In the genomic region with DNA sequence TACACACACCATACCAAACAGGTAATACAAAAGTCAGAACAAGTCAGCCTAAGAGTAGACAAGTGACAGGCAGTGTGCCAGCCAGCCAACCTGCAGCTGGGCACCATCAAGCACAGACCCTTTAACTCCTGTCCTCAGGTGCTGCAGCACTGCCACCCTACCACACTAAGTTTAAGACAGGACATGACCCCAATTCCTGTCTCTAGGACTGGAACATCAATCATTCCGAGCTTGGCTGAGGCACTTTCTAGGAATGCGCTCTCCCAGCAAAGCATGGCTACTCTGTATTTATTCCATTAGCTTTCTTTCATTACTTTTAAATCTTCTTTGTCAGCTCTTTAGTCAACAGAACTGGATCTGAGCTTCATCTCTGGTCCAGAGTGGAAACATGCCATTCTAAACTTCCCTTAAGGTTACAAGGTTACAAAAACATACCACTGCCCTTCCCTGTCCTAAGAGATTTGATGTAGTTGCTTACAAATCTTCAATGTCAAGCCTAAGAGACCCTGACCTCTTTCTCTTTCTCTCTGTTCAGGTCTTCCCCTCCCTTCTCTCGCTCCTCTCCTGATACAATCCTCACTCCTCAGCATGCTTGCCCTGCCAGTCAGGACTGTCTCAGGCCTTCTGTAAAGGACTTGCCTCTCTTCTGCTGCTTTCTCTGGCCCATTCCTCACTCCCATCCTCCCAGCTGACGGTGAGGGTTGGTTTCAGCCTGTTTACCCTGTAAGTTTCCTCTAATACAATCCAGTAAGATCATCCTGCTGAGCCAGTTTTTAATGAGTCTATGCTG, we compare ENCODE assay signal across 16 mouse cellular contexts. TPM values are rescaled to one million over a fixed set of nuclear protein-coding genes. Genes with fewer than 3 reads are reported as not detected.
DNase-seq lines count a peak whose midpoint lies in the region; ATAC-seq and TF ChIP-seq lines count a peak whose summit lies in the region.
"Had no signal": no experiment of that assay in that cellular context is flagged by ENCODE, and none has a peak within 500 bp of the region (broad histone marks: within the 10 kb centered on the region; RNA-seq: fewer than 3 reads in every experiment).

No protein-coding gene starts in this region.

- H3K27ac ChIP-seq in heart, embryonic 12.5 days (ENCODE audit: poor library complexity, severe bottlenecking), result peak overlapping the region; percentile 75
- peak overlapping the region; percentile 28 for H3K27ac ChIP-seq in heart, postnatal 0 days (ENCODE audit: low read depth)
- H3K27ac ChIP-seq: hindbrain, postnatal 0 days; liver, embryonic 14.5 days; midbrain, embryonic 12.5 days had no signal

- no peak for TF ChIP-seq CTCF in heart, postnatal 0 days (IDR thresholded peaks at IDR 0.05; ENCODE audit: low read depth)

- no peak overlapping the region for H3K4me2 ChIP-seq in heart, embryonic 12.5 days
- no peak overlapping the region for H3K4me2 ChIP-seq in heart, postnatal 0 days (ENCODE audit: low read depth, low read length)
- H3K4me2 ChIP-seq: midbrain, embryonic 12.5 days had no signal

- WGBS in heart, embryonic 12.5 days, result 40% methylated on average over 4 of the region's 4 CpGs
- WGBS in heart, postnatal 0 days, result 45% methylated on average over 4 of the region's 4 CpGs

- H3K4me3 ChIP-seq in heart, embryonic 12.5 days, result no peak overlapping the region
- H3K4me3 ChIP-seq in heart, postnatal 0 days (ENCODE audit: low read depth, low read length), result no peak overlapping the region
- H3K4me3 ChIP-seq: midbrain, embryonic 12.5 days had no signal

- peak; percentile 30; the same call in 1 of the 2 replicates for ATAC-seq in heart, embryonic 12.5 days (ENCODE audit: insufficient number of reproducible peaks, low FRiP score)
- peak; percentile 13; the same call in 1 of the 2 replicates for ATAC-seq in heart, postnatal 0 days (ENCODE audit: insufficient read depth, low read depth)
- ATAC-seq: hindbrain, postnatal 0 days had no signal

- no peaks in the 10 kb centered on the region for H3K9me3 ChIP-seq in heart, embryonic 12.5 days (replicated peaks)
- H3K9me3 ChIP-seq in heart, postnatal 0 days (replicated peaks; ENCODE audit: control insufficient read depth, low read length), result no peaks in the 10 kb centered on the region
- H3K9me3 ChIP-seq: midbrain, embryonic 12.5 days had no signal

- no peak for TF ChIP-seq EP300 in heart, postnatal 0 days (IDR thresholded peaks at IDR 0.05; ENCODE audit: low read depth)

- peaks cover 24% of the 10 kb centered on the region for H3K36me3 ChIP-seq in heart, embryonic 12.5 days
- H3K36me3 ChIP-seq in heart, postnatal 0 days (replicated peaks; ENCODE audit: control insufficient read depth, insufficient read depth, low read length), result peaks cover 17% of the 10 kb centered on the region; the same call in 1 of the 2 replicates

- H3K9ac ChIP-seq in heart, embryonic 12.5 days, result peak overlapping the region; percentile 38; the same call in 1 of the 2 replicates
- no peak overlapping the region for H3K9ac ChIP-seq in heart, postnatal 0 days (replicated peaks; ENCODE audit: low read depth, low read length)
- H3K9ac ChIP-seq: liver, embryonic 14.5 days; midbrain, embryonic 12.5 days had no signal

- H3K4me1 ChIP-seq in heart, embryonic 12.5 days (replicated peaks), result peaks cover 11% of the 10 kb centered on the region
- H3K4me1 ChIP-seq in heart, postnatal 0 days (ENCODE audit: control insufficient read depth, insufficient read depth), result peaks cover 9% of the 10 kb centered on the region
- H3K4me1 ChIP-seq: midbrain, embryonic 12.5 days had no signal

- no peaks in the 10 kb centered on the region for H3K27me3 ChIP-seq in heart, embryonic 12.5 days (replicated peaks)
- no peaks in the 10 kb centered on the region for H3K27me3 ChIP-seq in heart, postnatal 0 days (ENCODE audit: control insufficient read depth, insufficient read depth, low read length)
- H3K27me3 ChIP-seq: midbrain, embryonic 12.5 days had no signal

- peak; percentile 32 for DNase-seq in adrenal gland, adult 2 months
- no peak for DNase-seq in adrenal gland, adult 8-10 months
- DNase-seq in heart, postnatal 25 days (ENCODE audit: low spot score), result no peak
- peak; percentile 19 for DNase-seq in NIH3T3 (ENCODE audit: low read depth)
- no peak for DNase-seq in heart, postnatal 0 days (ENCODE audit: low spot score)
- no peak for DNase-seq in frontal cortex, postnatal 25 days (ENCODE audit: low spot score in 2 of 2)
- DNase-seq in thymus, postnatal 25 days, result no peak
- DNase-seq: cerebellum, adult 11-12 months; kidney, postnatal 14 days; lung, postnatal 14 days; right cerebral cortex, postnatal 25 days; thymus, postnatal 36 days had no signal

- intact Hi-C loops in heart, postnatal 25 days (cut with DNase I), result no loop called here

RNA-seq across cellular contexts. Expression of gene Usp15, which starts 48.6 kb away (rescaled TPM):
- total RNA-seq in adrenal gland, adult 2 months (2021), result 100 to 1,000 TPM in 1 of 2 experiments, 10 to 100 TPM in 1; 67.7 to 105 TPM
- 1.3 and 1.5 TPM in 2 replicates for polyA plus RNA-seq in adrenal gland, adult 2 months (2012; rRNA removed)
- 10 to 100 TPM; 69.7 to 90.3 (median 73.2) TPM for total RNA-seq in adrenal gland, adult 8-10 months (2022)
- polyA plus RNA-seq in heart, embryonic 12.5 days (2016; fragmentation: Nextera tagmentation; extraction: Ambion mirVana), result 70.4 and 72.3 TPM in 2 replicates
- 10 to 100 TPM; 88.5 to 94.6 TPM for total RNA-seq in heart, postnatal 25 days (2021)
- total RNA-seq in heart, postnatal 0 days (2014; rRNA removed; ENCODE audit: low replicate concordance), result 28.0 and 34.3 TPM in 2 replicates
- 51.5 and 56.5 TPM in 2 replicates for polyA plus RNA-seq in heart, postnatal 0 days (2015; fragmentation: Nextera tagmentation; extraction: Ambion mirVana)

Comparison
In these comparisons a context has a peak if more than half of its experiments do, and no peak if none do; other contexts are left out.
1. DNase-seq: peak in adrenal gland, adult 2 months (single experiment) and NIH3T3 (single experiment); none in adrenal gland, adult 8-10 months (single experiment), heart, postnatal 25 days (single experiment), heart, postnatal 0 days (single experiment), frontal cortex, postnatal 25 days (0 of 2) and thymus, postnatal 25 days (single experiment).